Mouse (Mus musculus): ENCODE measurements around the gene Vcp.

Gene Vcp

GRCm38 (mm10) chr4:43030780-43031230, 30.5 kb upstream of the Vcp start:
- in situ Hi-C loops (cut with MboI, MseI): loop anchor here in 1 of 2 experiments (10.0 kb wide), 2 partner anchors 454 to 1296 kb away; partner anchors contain the start of genes Arid3c and Sit1

GRCm38 (mm10) chr4:43030352-43030751, 30.0 kb upstream of the Vcp start:
- in situ Hi-C loops (cut with MboI, MseI): loop anchor here in 1 of 2 experiments (10.0 kb wide), 2 partner anchors 454 to 1296 kb away; partner anchors contain the start of genes Arid3c and Sit1

GRCm38 (mm10) chr4:43029749-43030148, 29.4 kb upstream of the Vcp start:
- in situ Hi-C loops (cut with MboI, MseI): loop anchor here in 1 of 2 experiments (10.0 kb wide), 2 partner anchors 455 to 1295 kb away; partner anchors contain the start of genes Arid3c and Sit1

- in situ Hi-C loops (cut with MboI, MseI): no loop called here
These were observed 28.8 kb upstream of the Vcp start for GRCm38 (mm10) chr4:43029121-43029520.

GRCm38 (mm10) chr4:43025084-43025960, 25.0 kb upstream of the Vcp start, which contains the start of gene Pigo:
Gene Pigo (minus strand): TSS chr4:43025819.
- in situ Hi-C loops (cut with MboI, MseI): no loop called here

- in situ Hi-C loops (cut with MboI, MseI): loop anchor here in 1 of 2 experiments (5.0 to 25.0 kb wide), 2 partner anchors 413 to 543 kb away; partner anchors contain the start of genes Fam166b and Tesk1
These were observed 24.4 kb upstream of the Vcp start for GRCm38 (mm10) chr4:43024673-43025072.

- in situ Hi-C loops (cut with MboI, MseI): loop anchor here in 1 of 2 experiments (5.0 to 25.0 kb wide), 2 partner anchors 416 to 546 kb away; partner anchors contain the start of genes Fam166b and Tesk1
These were observed 21.0 kb upstream of the Vcp start for GRCm38 (mm10) chr4:43021341-43021740.

GRCm38 (mm10) chr4:43020876-43021275, 20.6 kb upstream of the Vcp start:
- in situ Hi-C loops (cut with MboI, MseI): loop anchor here in 1 of 2 experiments (5.0 to 25.0 kb wide), 2 partner anchors 416 to 546 kb away; partner anchors contain the start of genes Fam166b and Tesk1

- in situ Hi-C loops (cut with MboI, MseI): loop anchor here in 1 of 2 experiments (5.0 to 25.0 kb wide), 2 partner anchors 417 to 547 kb away; partner anchors contain the start of genes Fam166b and Tesk1
These were observed 19.5 kb upstream of the Vcp start for GRCm38 (mm10) chr4:43019641-43020465.

- in situ Hi-C loops (cut with MboI, MseI): loop anchor here in 1 of 2 experiments (25.0 kb wide), 1 partner anchor 418 kb away; the partner anchor contains the start of genes Fam166b and Tesk1
These were observed 18.9 kb upstream of the Vcp start for GRCm38 (mm10) chr4:43019176-43019575.

- in situ Hi-C loops (cut with MboI, MseI): loop anchor here in 1 of 2 experiments (25.0 kb wide), 1 partner anchor 419 kb away; the partner anchor contains the start of genes Fam166b and Tesk1
These were observed 17.8 kb upstream of the Vcp start for GRCm38 (mm10) chr4:43018156-43018555.

GRCm38 (mm10) chr4:43012091-43012490, 11.8 kb upstream of the Vcp start:
- in situ Hi-C loops (cut with MboI, MseI): loop anchor here in 1 of 2 experiments (25.0 kb wide), 1 partner anchor 425 kb away; the partner anchor contains the start of genes Fam166b and Tesk1

- in situ Hi-C loops (cut with MboI, MseI): loop anchor here in 1 of 2 experiments (25.0 kb wide), 1 partner anchor 427 kb away; the partner anchor contains the start of genes Fam166b and Tesk1
These were observed 10.1 kb upstream of the Vcp start, which contains the start of gene Fancg for GRCm38 (mm10) chr4:43010161-43011038. Gene Fancg (minus strand): TSS chr4:43010506.

- in situ Hi-C loops (cut with MboI, MseI): loop anchor here (10.0 to 25.0 kb wide), 2 partner anchors 432 to 559 kb away; partner anchors contain the start of genes Creb3 (in 1 of the 2), Fam166b (in 1 of the 2), Tesk1 (in 1 of the 2) and Tln1 (in 1 of the 2)
These were observed 5.5 kb upstream of the Vcp start for GRCm38 (mm10) chr4:43005765-43006164.

GRCm38 (mm10) chr4:43004951-43005350, 4.6 kb upstream of the Vcp start:
- in situ Hi-C loops (cut with MboI, MseI): loop anchor here (10.0 to 25.0 kb wide), 2 partner anchors 432 to 560 kb away; partner anchors contain the start of genes Creb3 (in 1 of the 2), Fam166b (in 1 of the 2), Tesk1 (in 1 of the 2) and Tln1 (in 1 of the 2)

GRCm38 (mm10) chr4:43002756-43003439, 2.6 kb upstream of the Vcp start:
- in situ Hi-C loops (cut with MboI, MseI): loop anchor here (10.0 to 25.0 kb wide), 2 partner anchors 434 to 562 kb away; partner anchors contain the start of genes Creb3 (in 1 of the 2), Fam166b (in 1 of the 2), Tesk1 (in 1 of the 2) and Tln1 (in 1 of the 2)

GRCm38 (mm10) chr4:43001272-43001671, 965 bp upstream of the Vcp start:
- in situ Hi-C loops (cut with MboI, MseI): loop anchor here (10.0 to 25.0 kb wide), 2 partner anchors 436 to 564 kb away; partner anchors contain the start of genes Creb3 (in 1 of the 2), Fam166b (in 1 of the 2), Tesk1 (in 1 of the 2) and Tln1 (in 1 of the 2)
